ENCODE assay signal across 16 mouse cellular contexts in genomic region chr3:122359426-122359825, GRCm38 (mm10).
"Had no signal": no experiment of that assay in that cellular context is flagged by ENCODE, and none has a peak within 500 bp of the region (broad histone marks: within the 10 kb centered on the region; RNA-seq: fewer than 3 reads in every experiment).

No protein-coding gene starts in this region.

- DNase-seq: kidney, adult 18-20 months; kidney, postnatal 10 days; left cerebral cortex, postnatal 4 days; lung, postnatal 14 days; right cerebral cortex, postnatal 4 days; spleen, adult 18-20 months; thymus, adult 18-20 months; thymus, postnatal 14 days had no signal

- H3K9me3 ChIP-seq: limb, embryonic 15.5 days; liver, embryonic 12.5 days; lung, embryonic 15.5 days; midbrain, embryonic 13.5 days; neural tube, embryonic 15.5 days had no signal

- ATAC-seq: liver, embryonic 12.5 days; midbrain, embryonic 13.5 days had no signal

- H3K4me2 ChIP-seq: limb, embryonic 15.5 days; liver, embryonic 12.5 days; lung, embryonic 15.5 days; midbrain, embryonic 13.5 days; neural tube, embryonic 15.5 days had no signal

- H3K9ac ChIP-seq: limb, embryonic 15.5 days; liver, embryonic 12.5 days; lung, embryonic 15.5 days; midbrain, embryonic 13.5 days; neural tube, embryonic 15.5 days had no signal

- H3K4me3 ChIP-seq: left cerebral cortex, adult 2 months; limb, embryonic 15.5 days; liver, embryonic 12.5 days; lung, embryonic 15.5 days; midbrain, embryonic 13.5 days; myocyte; neural tube, embryonic 15.5 days had no signal

- H3K36me3 ChIP-seq: limb, embryonic 15.5 days; liver, embryonic 12.5 days; lung, embryonic 15.5 days; midbrain, embryonic 13.5 days; neural tube, embryonic 15.5 days had no signal

- H3K27me3 ChIP-seq: limb, embryonic 15.5 days; liver, embryonic 12.5 days; lung, embryonic 15.5 days; midbrain, embryonic 13.5 days; neural tube, embryonic 15.5 days had no signal

- H3K27ac ChIP-seq: left cerebral cortex, adult 2 months; limb, embryonic 15.5 days; liver, embryonic 12.5 days; lung, embryonic 15.5 days; macrophage; midbrain, embryonic 13.5 days; neural tube, embryonic 15.5 days had no signal
